Mouse (Mus musculus): Measurements from ENCODE around the gene Psmd5.

GRCm38 (mm10) chr2:34922729-34923128 lies 48.0 kb upstream of the Psmd5 start:
- no peak for TF ChIP-seq CTCF (IDR thresholded peaks at IDR 0.05; ENCODE audit: borderline replicate concordance, insufficient read depth, low read length)
- TF ChIP-seq POLR2A (IDR thresholded peaks at IDR 0.05; ENCODE audit: low read depth, low read length): no peak
